Mouse (Mus musculus) intestine, postnatal 0 days (tissue): ENCODE results near the gene Clk2. TPM values are rescaled to one million over a fixed set of nuclear protein-coding genes. Genes with fewer than 3 reads are reported as not detected.
A peak's percentile ranks its signal among the peaks of the same experiment; 100 is the strongest.

Experiments
- ATAC-seq: fragments of 200-750 bp; cut with Nextera tagmentation; 2 replicates; pipeline ENCODE4 v1.8.0; 2017; ENCODE audit warnings: mild to moderate bottlenecking, moderate TSS enrichment, moderate library complexity
- H3K27ac ChIP-seq: fragments of 300-500 bp; sonication (generic); 2 replicates; pipeline ENCODE4 v1.5.1; 2014; ENCODE audit warnings: mild to moderate bottlenecking, low read depth, low read length, moderate library complexity
- H3K27me3 ChIP-seq: fragments of 300-500 bp; sonication (generic); replicated peaks from 2 replicates; pipeline ENCODE4 v1.6.1; 2014; ENCODE audit warnings: low read length, mixed read lengths; ENCODE audit not compliant: control insufficient read depth, insufficient read depth
- H3K36me3 ChIP-seq: fragments of 300-500 bp; sonication (generic); 2 replicates; pipeline ENCODE4 v1.6.1; 2014; ENCODE audit warnings: mild to moderate bottlenecking, moderate library complexity; ENCODE audit not compliant: control insufficient read depth, insufficient read depth
- H3K4me1 ChIP-seq: fragments of 300-500 bp; sonication (generic); replicated peaks from 2 replicates; pipeline ENCODE4 v1.6.1; 2014; ENCODE audit warnings: antibody characterized with exemption, low read length, mixed read lengths; ENCODE audit not compliant: control insufficient read depth, insufficient read depth
- H3K4me2 ChIP-seq: fragments of 300-500 bp; sonication (generic); replicated peaks from 2 replicates; pipeline ENCODE4 v1.6.1; 2014; ENCODE audit warnings: low read depth, mild to moderate bottlenecking, moderate library complexity
- H3K4me3 ChIP-seq: fragments of 300-500 bp; sonication (generic); 2 replicates; pipeline ENCODE4 v1.5.1; 2014; ENCODE audit warnings: low read depth, low read length
- H3K9ac ChIP-seq: fragments of 300-500 bp; sonication (generic); 2 replicates; pipeline ENCODE4 v1.6.1; 2014; ENCODE audit warnings: mild to moderate bottlenecking, low read depth, low read length
- H3K9me3 ChIP-seq: fragments of 300-500 bp; sonication (generic); 2 replicates; pipeline ENCODE4 v1.6.1; 2016; ENCODE audit warnings: mixed run types; ENCODE audit not compliant: control insufficient read depth
- CTCF ChIP-seq: sonication (generic); IDR thresholded peaks from 2 replicates; pipeline ENCODE4 v1.5.1; 2016; ENCODE audit warnings: low read depth, mild to moderate bottlenecking, control low read depth, antibody characterized with exemption, moderate library complexity
- WGBS: fragments of 180-500 bp; shearing (Covaris S2); extraction: QIAGEN DNeasy Blood & Tissue Kit; methylation state at CpG from one replicate; pipeline ENCODE4 v1.1.7; 2014; 5-methylcytosine and 5-hydroxymethylcytosine counted together
- polyA plus RNA-seq: library from polyadenylated mRNA; unstranded; fragments of >200 nt; fragmentation: Nextera tagmentation; extraction: Ambion mirVana; gene quantifications from 2 replicates; pipeline ENCODE4 v1.2.1, GENCODE M21; 2015

Clk2 gene
- polyA plus RNA-seq, 1 experiment from 2014 or later, result 8.6 TPM

GRCm38 (mm10) chr3:89193351-89193750, 28.8 kb downstream of the Clk2 start:
- TF ChIP-seq CTCF, result peak; percentile 41; the same call in 1 of the 2 replicates
- WGBS, result 68% methylated on average over 1 of the region's 1 CpGs
- no peaks in the 10 kb centered on the region; the same call in 1 of the 2 replicates for H3K4me1 ChIP-seq
- no peaks in the 10 kb centered on the region for H3K36me3 ChIP-seq
- no peaks in the 10 kb centered on the region for H3K27me3 ChIP-seq
- ATAC-seq, result no peak
- no peak overlapping the region for H3K4me3 ChIP-seq
- no peak overlapping the region for H3K27ac ChIP-seq
- no peaks in the 10 kb centered on the region for H3K9me3 ChIP-seq
- H3K4me2 ChIP-seq, result no peak overlapping the region
- no peak overlapping the region for H3K9ac ChIP-seq

DNA sequence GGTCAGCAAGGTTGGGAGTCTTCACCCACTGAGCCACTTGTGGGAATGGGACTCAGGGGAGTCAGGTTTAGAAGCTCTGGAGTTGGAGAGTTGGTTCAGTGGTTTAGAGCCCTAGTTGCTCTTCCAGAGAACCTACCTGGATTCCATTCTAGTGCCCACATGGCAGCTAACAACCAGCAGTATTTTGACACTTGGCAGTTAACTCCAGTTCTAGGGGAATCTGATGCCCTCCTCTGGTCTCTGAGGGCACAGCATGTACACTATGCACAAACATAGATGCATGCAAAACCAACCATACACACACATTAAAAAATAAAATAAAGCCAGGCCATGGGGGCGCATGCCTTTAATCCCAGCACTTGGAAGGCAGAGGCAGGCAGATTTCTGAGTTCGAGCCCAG, 29.3 kb downstream of the Clk2 start:
- ATAC-seq, result no peak
- H3K4me1 ChIP-seq, result no peaks in the 10 kb centered on the region; the same call in 1 of the 2 replicates
- H3K4me3 ChIP-seq, result no peak overlapping the region
- H3K27ac ChIP-seq, result no peak overlapping the region
- H3K36me3 ChIP-seq, result no peaks in the 10 kb centered on the region
- no peak overlapping the region for H3K4me2 ChIP-seq
- no peak overlapping the region for H3K9ac ChIP-seq
- 96% methylated on average over 2 of the region's 2 CpGs for WGBS
- no peaks in the 10 kb centered on the region for H3K27me3 ChIP-seq
- H3K9me3 ChIP-seq, result no peaks in the 10 kb centered on the region
- peak; percentile 69 for TF ChIP-seq CTCF

- TF ChIP-seq CTCF, result peak; percentile 77
- Histone ChIP-seq H3K9me3 (no peaks in the 10 kb centered on the region), H3K27ac (peak overlapping the region; percentile 70), H3K4me2 (peak overlapping the region; percentile 64), H3K36me3 (no peaks in the 10 kb centered on the region), H3K4me3 (peak overlapping the region; percentile 43), H3K4me1 (no peaks in the 10 kb centered on the region; the same call in 1 of the 2 replicates), H3K27me3 (no peaks in the 10 kb centered on the region), H3K9ac (peak overlapping the region; percentile 50)
- 7% methylated on average over 33 of the region's 33 CpGs for WGBS
- peak; percentile 90 for ATAC-seq
Observed at GRCm38 (mm10) chr3:89195979-89196877, 31.6 kb downstream of the Clk2 start.

DNA sequence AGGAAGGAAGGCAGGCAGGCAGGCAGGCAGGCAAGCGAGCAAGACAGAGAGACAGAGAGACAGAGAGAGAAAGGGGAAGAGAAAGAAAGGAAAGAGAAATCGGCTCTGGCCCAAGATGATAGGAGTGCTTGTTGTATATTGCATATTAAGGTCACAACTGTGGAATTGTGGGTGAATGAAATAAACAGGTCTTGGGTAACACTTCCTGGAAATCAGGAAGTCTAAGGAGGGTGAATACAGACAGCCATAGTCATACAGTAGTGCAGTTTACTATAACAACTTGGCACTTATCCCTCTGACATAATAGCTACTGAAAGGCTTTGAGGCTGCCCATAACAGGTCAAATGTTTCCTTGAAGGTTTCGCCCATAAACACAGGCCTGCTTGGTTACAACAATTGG, 35.2 kb downstream of the Clk2 start:
- ATAC-seq, result no peak
- no peak overlapping the region for H3K4me2 ChIP-seq
- no peaks in the 10 kb centered on the region; the same call in 1 of the 2 replicates for H3K4me1 ChIP-seq
- no peak overlapping the region for H3K9ac ChIP-seq
- no peaks in the 10 kb centered on the region for H3K9me3 ChIP-seq
- no peak for TF ChIP-seq CTCF
- no peak overlapping the region for H3K27ac ChIP-seq
- peaks cover 9% of the 10 kb centered on the region; the same call in 1 of the 2 replicates for H3K36me3 ChIP-seq
- WGBS, result 80% methylated on average over 3 of the region's 3 CpGs
- H3K4me3 ChIP-seq, result no peak overlapping the region
- no peaks in the 10 kb centered on the region for H3K27me3 ChIP-seq

- no peak for TF ChIP-seq CTCF
- peaks cover 33% of the 10 kb centered on the region for H3K36me3 ChIP-seq
Observed at GRCm38 (mm10) chr3:89202253-89203141, 37.9 kb downstream of the Clk2 start, which contains the start of gene Gba. Gene Gba (plus strand): TSS chr3:89202928.

DNA sequence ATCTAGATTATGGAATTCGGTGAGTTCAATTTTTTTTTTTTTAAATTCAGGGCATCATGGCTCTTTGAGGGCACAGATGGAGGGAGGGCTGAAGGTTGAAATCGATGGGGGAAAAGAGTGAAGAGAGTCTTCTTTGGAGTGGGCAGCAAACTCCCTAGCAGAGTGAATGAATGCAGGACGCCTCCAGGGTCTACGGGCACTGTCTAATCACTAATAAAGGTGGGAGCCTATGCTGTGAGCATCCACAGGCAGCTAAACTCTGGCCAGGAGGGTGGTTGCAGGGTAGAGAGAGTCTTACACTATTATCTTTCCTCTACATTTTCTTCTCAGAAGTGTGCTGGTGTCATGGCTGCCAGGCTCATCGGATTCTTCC, 38.5 kb downstream of the Clk2 start:
- Histone ChIP-seq H3K27ac (peak overlapping the region; percentile 16; the same call in 1 of the 2 replicates), H3K9me3 (no peaks in the 10 kb centered on the region), H3K4me3 (peak overlapping the region; percentile 65), H3K9ac (peak overlapping the region; percentile 76), H3K36me3 (peaks cover 39% of the 10 kb centered on the region), H3K4me2 (peak overlapping the region; percentile 72), H3K4me1 (no peaks in the 10 kb centered on the region), H3K27me3 (no peaks in the 10 kb centered on the region)
- ATAC-seq, result peak; percentile 7; the same call in 1 of the 2 replicates
- WGBS, result 36% methylated on average over 5 of the region's 5 CpGs
- no peak for TF ChIP-seq CTCF

More at GRCm38 (mm10) chr3:89202253-89203141, 37.9 kb downstream of the Clk2 start, which contains the start of gene Gba:
- peak; percentile 72 for ATAC-seq
- H3K4me1 ChIP-seq, result no peaks in the 10 kb centered on the region
- H3K9ac ChIP-seq, result peak within 1 kb of the TSS; percentile 76
- H3K4me3 ChIP-seq, result peak within 1 kb of the TSS; percentile 65
- H3K27ac ChIP-seq, result peak within 1 kb of the TSS; percentile 16; the same call in 1 of the 2 replicates
- peak within 1 kb of the TSS; percentile 72 for H3K4me2 ChIP-seq
- WGBS, result 24% methylated on average over 13 of the region's 13 CpGs
- H3K9me3 ChIP-seq, result no peaks in the 10 kb centered on the region
- no peaks in the 10 kb centered on the region for H3K27me3 ChIP-seq
